Mouse (Mus musculus): Measurements from ENCODE around the gene Gm49318. TPM values are rescaled to one million over a fixed set of nuclear protein-coding genes. Genes with fewer than 3 reads are reported as not detected.

Gene Gm49318
- polyA plus RNA-seq, 2 experiments: not detected

GRCm38 (mm10) chr9:21996178-21996867, 74.7 kb downstream of the Gm49318 start:
- no peak overlapping the region for H3K27ac ChIP-seq
- no peak for DNase-seq (ENCODE audit: low read depth in 3 of 3, low spot score in 3 of 3)
- no peak for ATAC-seq (ENCODE audit: insufficient read depth)
- WGBS (ENCODE audit: insufficient replicate concordance): 66% methylated on average over 3 of the region's 3 CpGs
- H3K4me3 ChIP-seq (ENCODE audit: insufficient read depth in 1 of 2, low read depth in 2 of 2, low read length in 2 of 2): no peak overlapping the region
- no peaks in the 10 kb centered on the region for H3K36me3 ChIP-seq (replicated peaks; ENCODE audit: control insufficient read depth, insufficient read depth, low read depth)
- no peaks in the 10 kb centered on the region for H3K9me3 ChIP-seq (ENCODE audit: control insufficient read depth, low read length)
- TF ChIP-seq EP300 (IDR thresholded peaks at IDR 0.05; ENCODE audit: low read depth): no peak
- TF ChIP-seq CTCF (IDR thresholded peaks at IDR 0.05; ENCODE audit: low read depth): no peak
- peaks cover 15% of the 10 kb centered on the region for H3K27me3 ChIP-seq (ENCODE audit: control insufficient read depth, insufficient read depth, low read length)
- H3K9ac ChIP-seq (replicated peaks): no peak overlapping the region
- no peaks in the 10 kb centered on the region for H3K4me1 ChIP-seq (replicated peaks; ENCODE audit: control insufficient read depth in 2 of 2, insufficient read depth in 2 of 2, low read length in 1 of 2)
- H3K4me2 ChIP-seq (ENCODE audit: low read depth): no peak overlapping the region

GRCm38 (mm10) chr9:21992227-21992626, 78.8 kb downstream of the Gm49318 start:
- Histone ChIP-seq H3K27ac (no peak overlapping the region), H3K4me2 (ENCODE audit: low read depth) (no peak overlapping the region), H3K27me3 (ENCODE audit: control insufficient read depth, insufficient read depth, low read length) (peaks cover 56% of the 10 kb centered on the region), H3K9me3 (ENCODE audit: control insufficient read depth, low read length) (no peaks in the 10 kb centered on the region), H3K36me3 (replicated peaks; ENCODE audit: control insufficient read depth, insufficient read depth, low read depth) (no peaks in the 10 kb centered on the region), H3K9ac (replicated peaks) (no peak overlapping the region), H3K4me3 (ENCODE audit: insufficient read depth in 1 of 2, low read depth in 2 of 2, low read length in 2 of 2) (no peak overlapping the region), H3K4me1 (replicated peaks; ENCODE audit: control insufficient read depth in 2 of 2, insufficient read depth in 2 of 2, low read length in 1 of 2) (no peaks in the 10 kb centered on the region)
- ATAC-seq (ENCODE audit: insufficient read depth) (no peak), DNase-seq (ENCODE audit: low read depth in 3 of 3, low spot score in 3 of 3) (no peak)
- 63% methylated on average over 4 of the region's 4 CpGs for WGBS (ENCODE audit: insufficient replicate concordance)
- no peak for TF ChIP-seq EP300 (IDR thresholded peaks at IDR 0.05; ENCODE audit: low read depth)
- TF ChIP-seq CTCF (IDR thresholded peaks at IDR 0.05; ENCODE audit: low read depth): no peak

GRCm38 (mm10) chr9:21989230-21990110, 81.6 kb downstream of the Gm49318 start, which contains the start of gene Rgl3:
Gene Rgl3 (minus strand): TSS chr9:21989446.
- no peak within 1 kb of the TSS for H3K9ac ChIP-seq (replicated peaks)
- no peak within 1 kb of the TSS for H3K27ac ChIP-seq
- peak within 1 kb of the TSS; percentile 11 for H3K4me2 ChIP-seq (ENCODE audit: low read depth)
- 2% methylated on average over 42 of the region's 42 CpGs for WGBS (ENCODE audit: insufficient replicate concordance)
- H3K4me1 ChIP-seq (replicated peaks; ENCODE audit: control insufficient read depth in 2 of 2, insufficient read depth in 2 of 2, low read length in 1 of 2): no peaks in the 10 kb centered on the region
- peaks cover 70% of the 10 kb centered on the region for H3K27me3 ChIP-seq (ENCODE audit: control insufficient read depth, insufficient read depth, low read length)
- DNase-seq (ENCODE audit: low read depth in 3 of 3, low spot score in 3 of 3) (no peak), ATAC-seq (ENCODE audit: insufficient read depth) (no peak)
- H3K9me3 ChIP-seq (ENCODE audit: control insufficient read depth, low read length): no peaks in the 10 kb centered on the region
- H3K4me3 ChIP-seq (ENCODE audit: insufficient read depth in 1 of 2, low read depth in 2 of 2, low read length in 2 of 2): peak within 1 kb of the TSS in 1 of 2 experiments; percentile 4; a peak in 2 of 4 replicates
- H3K36me3 ChIP-seq (replicated peaks; ENCODE audit: control insufficient read depth, insufficient read depth, low read depth): no peaks in the 10 kb centered on the region
- TF ChIP-seq CTCF (IDR thresholded peaks at IDR 0.05; ENCODE audit: low read depth) (no peak), EP300 (IDR thresholded peaks at IDR 0.05; ENCODE audit: low read depth) (no peak)

DNA sequence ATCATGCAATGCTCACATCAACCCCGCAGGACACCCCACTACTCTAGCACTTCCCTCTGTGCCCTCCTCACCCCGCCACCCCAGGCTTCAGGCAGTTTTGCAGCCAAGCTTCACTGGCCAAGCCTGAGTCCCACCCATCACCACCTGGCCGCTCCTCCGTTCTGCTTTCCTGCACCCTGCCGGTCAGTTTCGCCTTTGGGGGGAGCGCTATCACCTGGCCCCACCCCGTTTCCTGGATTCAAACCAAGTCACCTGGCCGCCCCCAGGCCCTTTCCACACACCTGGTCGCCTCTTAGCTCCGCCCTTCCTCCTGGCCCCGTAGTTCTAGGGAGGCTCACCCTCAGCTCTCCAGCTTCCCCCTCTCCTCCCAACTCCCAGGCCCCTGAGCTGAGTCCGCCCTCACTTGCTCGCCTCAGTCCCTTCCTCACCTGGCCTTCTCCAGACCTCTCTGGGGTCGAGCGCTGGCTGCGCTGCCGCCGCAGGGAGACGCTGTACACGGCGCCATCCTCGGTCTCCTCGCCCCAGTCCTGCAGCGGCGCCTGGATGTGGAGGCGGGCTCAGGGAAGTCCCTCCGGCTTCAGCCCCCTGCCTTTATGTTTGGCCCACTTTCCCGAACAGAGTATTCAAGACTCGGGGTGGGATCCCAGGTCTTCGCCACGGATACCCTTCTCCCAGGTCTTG, 82.5 kb downstream of the Gm49318 start:
- WGBS (ENCODE audit: insufficient replicate concordance): 2% methylated on average over 32 of the region's 32 CpGs
- Histone ChIP-seq H3K9ac (replicated peaks) (no peak overlapping the region), H3K4me2 (ENCODE audit: low read depth) (peak overlapping the region; percentile 11), H3K27ac (no peak overlapping the region), H3K27me3 (ENCODE audit: control insufficient read depth, insufficient read depth, low read length) (peaks cover 70% of the 10 kb centered on the region), H3K9me3 (ENCODE audit: control insufficient read depth, low read length) (no peaks in the 10 kb centered on the region), H3K36me3 (replicated peaks; ENCODE audit: control insufficient read depth, insufficient read depth, low read depth) (no peaks in the 10 kb centered on the region), H3K4me3 (ENCODE audit: insufficient read depth in 1 of 2, low read depth in 2 of 2, low read length in 2 of 2) (peak overlapping the region in 1 of 2 experiments; percentile 4; a peak in 2 of 4 replicates), H3K4me1 (replicated peaks; ENCODE audit: control insufficient read depth in 2 of 2, insufficient read depth in 2 of 2, low read length in 1 of 2) (no peaks in the 10 kb centered on the region)
- ATAC-seq (ENCODE audit: insufficient read depth) (no peak), DNase-seq (ENCODE audit: low read depth in 3 of 3, low spot score in 3 of 3) (no peak)
- TF ChIP-seq CTCF (IDR thresholded peaks at IDR 0.05; ENCODE audit: low read depth) (no peak), EP300 (IDR thresholded peaks at IDR 0.05; ENCODE audit: low read depth) (no peak)
